Mouse (Mus musculus) regulatory T cell (primary cell): ENCODE measurements around the gene Alpk1.
"Not testable (repeated sequence)": the region's sequence is repeated elsewhere in the genome, so short reads cannot be mapped to it uniquely, and the experiment has no call there.

ENCODE experiments used
- in situ Hi-C: fragments of 300-600 bp; cut with MboI, MseI; formaldehyde crosslinking; loops from one replicate; pipeline ENCODE4 v1.15.1; 2025; ENCODE audit warnings: high pct_unique_total_duplicates

Alpk1 gene

GRCm38 (mm10) chr3:127790234-127791055, 10.1 kb upstream of the Alpk1 start:
- in situ Hi-C loops = no loop called here

- in situ Hi-C loops = no loop called here
Measured at GRCm38 (mm10) chr3:127789500-127790191, 9.3 kb upstream of the Alpk1 start, which contains the start of gene Tifa. Tifa (plus strand) TSS chr3:127789805.

- in situ Hi-C loops = no loop called here
Measured at GRCm38 (mm10) chr3:127788919-127789318, 8.6 kb upstream of the Alpk1 start.

GRCm38 (mm10) chr3:127788038-127788437, 7.7 kb upstream of the Alpk1 start:
- in situ Hi-C loops = no loop called here

GRCm38 (mm10) chr3:127787032-127787431, 6.7 kb upstream of the Alpk1 start:
- in situ Hi-C loops = no loop called here

- in situ Hi-C loops = not testable (repeated sequence)
Measured at GRCm38 (mm10) chr3:127783680-127784079, 3.4 kb upstream of the Alpk1 start.

GRCm38 (mm10) chr3:127782921-127783320, 2.6 kb upstream of the Alpk1 start:
- in situ Hi-C loops = no loop called here

- in situ Hi-C loops = no loop called here
Measured at GRCm38 (mm10) chr3:127780921-127781320, 594 bp upstream of the Alpk1 start.

- in situ Hi-C loops = no loop called here
Measured at GRCm38 (mm10) chr3:127769146-127769545, 11.2 kb downstream of the Alpk1 start.

GRCm38 (mm10) chr3:127765971-127766370, 14.4 kb downstream of the Alpk1 start:
- in situ Hi-C loops = no loop called here

GRCm38 (mm10) chr3:127764541-127764940, 15.8 kb downstream of the Alpk1 start:
- in situ Hi-C loops = no loop called here

GRCm38 (mm10) chr3:127763076-127763612, 17.2 kb downstream of the Alpk1 start:
- in situ Hi-C loops = no loop called here

- in situ Hi-C loops = no loop called here
Measured at GRCm38 (mm10) chr3:127762403-127762802, 17.9 kb downstream of the Alpk1 start.

- in situ Hi-C loops = no loop called here
Measured at GRCm38 (mm10) chr3:127759212-127759611, 21.1 kb downstream of the Alpk1 start.

GRCm38 (mm10) chr3:127758806-127759205, 21.5 kb downstream of the Alpk1 start:
- in situ Hi-C loops = no loop called here

GRCm38 (mm10) chr3:127757886-127758301, 22.4 kb downstream of the Alpk1 start:
- in situ Hi-C loops = no loop called here

- in situ Hi-C loops = no loop called here
Measured at GRCm38 (mm10) chr3:127756458-127756857, 23.9 kb downstream of the Alpk1 start.

- in situ Hi-C loops = loop anchor here (5.0 kb wide), 1 partner anchor 118 kb away; the partner anchor contains the start of gene Neurog2
Measured at GRCm38 (mm10) chr3:127749981-127750562, 30.3 kb downstream of the Alpk1 start.

GRCm38 (mm10) chr3:127749266-127749665, 31.1 kb downstream of the Alpk1 start:
- in situ Hi-C loops = no loop called here

GRCm38 (mm10) chr3:127748644-127749043, 31.7 kb downstream of the Alpk1 start:
- in situ Hi-C loops = no loop called here

GRCm38 (mm10) chr3:127745911-127746640, 34.3 kb downstream of the Alpk1 start:
- in situ Hi-C loops = no loop called here
